Mouse (Mus musculus) intestine, embryonic 14.5 days (tissue): ENCODE data around the gene Slc30a2. TPM values are rescaled to one million over a fixed set of nuclear protein-coding genes. Genes with fewer than 3 reads are reported as not detected.
A peak's percentile ranks its signal among the peaks of the same experiment; 100 is the strongest.
"Not testable (repeated sequence)": the region's sequence is repeated elsewhere in the genome, so short reads cannot be mapped to it uniquely, and the experiment has no call there.

Experiments
- ATAC-seq: fragments of 200-750 bp; cut with Nextera tagmentation; replicated peaks from 2 replicates; pipeline ENCODE4 v1.8.0; 2017; ENCODE audit warnings: low read depth, moderate number of reproducible peaks, moderate TSS enrichment, moderate library complexity; ENCODE audit not compliant: low FRiP score, low TSS enrichment
- DNase-seq: peaks from one replicate; pipeline ENCODE4 v3.0.0-alpha.2; 2018; ENCODE audit warnings: low spot score
- H3K27ac ChIP-seq: fragments of 300-500 bp; sonication (generic); 2 replicates; pipeline ENCODE4 v1.5.1; 2014; ENCODE audit warnings: low read depth, mild to moderate bottlenecking, control low read depth
- H3K27me3 ChIP-seq: fragments of 300-500 bp; sonication (generic); replicated peaks from 2 replicates; pipeline ENCODE4 v1.6.1; 2014; ENCODE audit warnings: low read length, control low read depth; ENCODE audit not compliant: control insufficient read depth, insufficient read depth
- H3K36me3 ChIP-seq: fragments of 300-500 bp; sonication (generic); 2 replicates; pipeline ENCODE4 v1.6.1; 2014; ENCODE audit warnings: low read length, control low read depth; ENCODE audit not compliant: control insufficient read depth, insufficient read depth
- H3K4me1 ChIP-seq: fragments of 300-500 bp; sonication (generic); replicated peaks from 2 replicates; pipeline ENCODE4 v1.6.1; 2014; ENCODE audit warnings: low read length, control low read depth, mixed read lengths; ENCODE audit not compliant: control insufficient read depth, insufficient read depth
- H3K4me2 ChIP-seq: fragments of 300-500 bp; sonication (generic); 2 replicates; pipeline ENCODE4 v1.6.1; 2014; ENCODE audit warnings: low read length
- H3K4me3 ChIP-seq: fragments of 300-500 bp; sonication (generic); 2 replicates; pipeline ENCODE4 v1.5.1; 2014; ENCODE audit warnings: low read depth, low read length, control low read depth, mixed read lengths
- H3K9ac ChIP-seq: fragments of 300-500 bp; sonication (generic); 2 replicates; pipeline ENCODE4 v1.6.1; 2014; ENCODE audit warnings: mild to moderate bottlenecking, low read length
- H3K9me3 ChIP-seq: fragments of 300-500 bp; sonication (generic); 2 replicates; pipeline ENCODE4 v1.6.1; 2016; ENCODE audit warnings: low read length, control low read depth; ENCODE audit not compliant: control insufficient read depth
- WGBS: fragments of 180-500 bp; shearing (Covaris S2); extraction: QIAGEN DNeasy Blood & Tissue Kit; methylation state at CpG from one replicate; pipeline ENCODE4 v1.1.7; 2014; 5-methylcytosine and 5-hydroxymethylcytosine counted together
- polyA plus RNA-seq: library from polyadenylated mRNA; unstranded; fragments of >200 nt; fragmentation: Nextera tagmentation; extraction: Ambion mirVana; gene quantifications from 2 replicates; pipeline ENCODE4 v1.2.1, GENCODE M21; 2014

The Slc30a2 gene
- polyA plus RNA-seq, 1 experiment from 2014 or later, result 0.26 TPM

DNA sequence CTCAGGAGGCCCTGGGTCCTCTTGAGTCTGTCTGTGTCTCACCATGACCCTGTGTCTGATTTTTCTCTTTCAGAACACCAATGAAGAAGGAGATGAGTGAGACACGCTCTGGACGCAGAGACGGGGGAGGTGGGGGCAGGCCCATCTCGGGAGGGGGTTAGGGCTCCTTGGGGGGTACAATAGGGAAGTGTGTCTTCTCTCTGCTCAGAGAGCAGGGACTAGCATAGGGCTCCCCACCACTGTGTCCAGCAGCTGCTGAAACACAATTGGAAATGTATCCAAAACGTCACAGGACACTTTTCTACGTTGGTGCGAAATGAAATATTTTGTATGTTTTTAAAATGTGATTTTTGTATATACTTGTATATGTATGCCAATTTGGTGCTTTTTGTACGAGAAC, 14.1 kb upstream of the Slc30a2 start:
- H3K4me2 ChIP-seq, result no peak overlapping the region
- no peak for ATAC-seq
- no peaks in the 10 kb centered on the region; the same call in 1 of the 2 replicates for H3K4me1 ChIP-seq
- H3K27ac ChIP-seq, result no peak overlapping the region
- no peak overlapping the region for H3K9ac ChIP-seq
- H3K4me3 ChIP-seq, result no peak overlapping the region
- no peaks in the 10 kb centered on the region for H3K36me3 ChIP-seq
- 85% methylated on average over 8 of the region's 8 CpGs for WGBS
- DNase-seq, result no peak
- no peaks in the 10 kb centered on the region for H3K9me3 ChIP-seq
- H3K27me3 ChIP-seq, result no peaks in the 10 kb centered on the region

DNA sequence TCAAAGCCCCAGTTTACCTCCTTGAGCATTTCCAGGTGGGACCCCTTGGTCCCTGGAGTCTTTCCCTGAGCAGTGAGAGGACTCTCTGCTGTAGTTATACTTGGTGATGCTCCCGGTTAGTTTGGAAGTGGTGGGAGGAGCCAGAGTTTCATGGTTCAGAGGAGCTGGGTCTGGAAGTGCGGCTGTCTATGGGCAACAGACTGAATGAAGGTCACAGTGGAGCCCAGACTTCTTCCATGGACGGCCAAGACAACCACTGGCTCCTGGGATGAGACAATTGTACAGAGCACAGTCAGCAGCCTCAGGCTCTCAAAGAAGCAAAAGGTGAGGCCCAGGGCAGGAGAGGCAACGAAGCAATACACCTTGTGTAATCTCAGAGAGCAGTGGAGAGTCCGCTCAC, 12.7 kb upstream of the Slc30a2 start:
- no peak overlapping the region for H3K27ac ChIP-seq
- no peaks in the 10 kb centered on the region for H3K4me1 ChIP-seq
- H3K4me2 ChIP-seq, result no peak overlapping the region

DNA sequence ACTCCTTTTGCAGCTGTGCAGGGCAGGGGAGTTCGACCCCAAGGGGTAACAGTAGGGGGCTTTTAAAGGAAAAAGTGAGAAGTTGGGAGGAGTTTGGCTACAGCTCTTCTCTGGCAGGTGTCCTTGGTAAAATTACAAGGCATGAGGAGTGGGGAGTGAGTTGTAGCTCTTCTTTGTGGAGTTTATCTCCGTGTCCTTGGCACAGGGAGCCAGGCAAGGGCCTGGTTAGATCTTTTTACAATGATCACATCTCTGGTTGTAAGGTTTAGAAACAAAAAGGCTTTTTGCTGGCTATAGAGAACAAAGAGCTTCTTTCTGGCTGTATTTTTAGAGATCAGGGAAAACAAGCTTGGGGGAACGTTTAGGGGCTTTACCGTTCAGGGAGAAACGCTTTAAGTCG, 1.8 kb upstream of the Slc30a2 start:
- H3K36me3 ChIP-seq, H3K27ac ChIP-seq, H3K4me3 ChIP-seq, ATAC-seq, H3K4me2 ChIP-seq, DNase-seq, H3K9me3 ChIP-seq, H3K9ac ChIP-seq: not testable (repeated sequence)
- H3K4me1 ChIP-seq, result peaks cover 11% of the 10 kb centered on the region; the same call in 1 of the 2 replicates
- 78% methylated on average over 6 of the region's 6 CpGs for WGBS
- H3K27me3 ChIP-seq, result peaks cover 44% of the 10 kb centered on the region

More for the DNA sequence above, 12.7 kb upstream of the Slc30a2 start:
- Histone ChIP-seq H3K9ac (no peak overlapping the region), H3K27me3 (no peaks in the 10 kb centered on the region), H3K4me3 (no peak overlapping the region), H3K9me3 (no peaks in the 10 kb centered on the region), H3K36me3 (no peaks in the 10 kb centered on the region)
- no peak for DNase-seq
- 68% methylated on average over 5 of the region's 5 CpGs for WGBS
- no peak for ATAC-seq

DNA sequence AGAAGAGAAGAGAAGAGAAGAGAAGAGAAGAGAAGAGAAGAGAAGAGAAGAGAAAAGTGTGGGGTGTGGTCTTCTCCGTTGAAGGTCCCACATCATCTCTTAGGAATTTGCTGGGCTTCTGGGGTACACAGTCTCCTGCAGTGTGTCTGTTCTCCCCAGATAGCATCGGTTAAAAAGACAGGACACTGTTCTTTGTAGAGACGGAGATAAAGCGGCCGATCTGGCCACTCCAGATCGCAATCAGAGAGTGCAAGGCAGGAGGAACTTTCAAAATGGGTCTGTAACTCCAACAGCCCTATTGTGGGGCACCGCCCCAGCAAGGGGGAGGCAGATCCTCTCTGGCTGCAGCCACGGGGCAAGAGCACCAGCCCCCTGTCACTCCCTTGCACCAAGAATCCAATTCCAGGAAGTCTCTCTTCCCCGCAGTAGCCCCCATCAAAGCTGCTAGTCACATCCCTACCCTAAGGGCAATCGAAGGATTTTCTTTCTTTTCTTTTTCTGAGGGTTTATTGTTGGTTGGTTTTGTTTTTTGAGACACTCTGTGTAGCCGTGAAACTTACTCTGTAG, 685 bp upstream of the Slc30a2 start:
- no peak for ATAC-seq
- H3K4me2 ChIP-seq, result no peak overlapping the region
- H3K9ac ChIP-seq, result no peak overlapping the region
- DNase-seq, result no peak
- H3K9me3 ChIP-seq, result no peaks in the 10 kb centered on the region
- H3K27me3 ChIP-seq, result peaks cover 44% of the 10 kb centered on the region
- no peak overlapping the region for H3K27ac ChIP-seq
- 33% methylated on average over 11 of the region's 11 CpGs for WGBS
- H3K36me3 ChIP-seq, result no peaks in the 10 kb centered on the region
- H3K4me1 ChIP-seq, result peaks cover 11% of the 10 kb centered on the region; the same call in 1 of the 2 replicates
- peak overlapping the region; percentile 29; the same call in 1 of the 2 replicates for H3K4me3 ChIP-seq

DNA sequence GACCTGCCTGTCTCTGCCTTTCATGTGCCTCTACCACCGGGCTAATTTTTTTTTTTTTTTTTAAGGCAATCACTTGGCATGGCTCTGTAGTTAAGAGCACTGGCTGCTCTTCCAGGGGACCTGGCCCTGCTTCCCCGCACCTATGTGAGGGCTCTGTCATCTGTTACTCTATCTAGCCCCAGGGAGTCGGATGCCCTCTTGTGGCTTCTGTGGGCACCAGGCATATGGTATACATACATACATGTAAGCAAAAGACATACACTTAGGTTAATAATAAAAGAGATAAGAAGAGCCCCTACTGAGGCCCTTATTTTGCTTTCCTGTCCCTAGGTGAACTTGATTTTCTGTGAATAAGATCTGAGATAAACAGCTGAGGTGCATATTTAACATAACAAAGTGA, 1.6 kb downstream of the Slc30a2 start:
- H3K27me3 ChIP-seq, result peaks cover 44% of the 10 kb centered on the region
- ATAC-seq, result no peak

DNA sequence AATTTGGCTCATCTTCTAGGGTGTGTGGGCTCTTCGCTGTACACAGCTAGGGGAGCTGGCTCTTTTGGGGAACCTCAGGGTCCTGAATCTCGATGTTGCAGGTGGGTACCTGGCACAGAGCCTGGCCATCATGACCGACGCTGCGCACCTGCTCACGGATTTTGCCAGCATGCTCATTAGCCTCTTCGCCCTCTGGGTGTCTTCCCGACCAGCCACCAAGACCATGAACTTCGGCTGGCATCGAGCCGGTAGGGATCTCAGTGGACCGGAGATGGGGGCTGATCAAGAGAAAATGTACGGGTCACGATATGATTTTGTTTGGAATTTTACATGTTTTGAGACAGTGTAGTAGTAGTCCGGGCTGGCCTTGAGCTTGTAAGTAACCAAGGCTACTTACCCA, 2.8 kb downstream of the Slc30a2 start:
- H3K4me3 ChIP-seq, result no peak overlapping the region
- no peak for DNase-seq
- H3K27me3 ChIP-seq, result peaks cover 44% of the 10 kb centered on the region
- no peak overlapping the region for H3K9ac ChIP-seq
- no peak overlapping the region for H3K27ac ChIP-seq
- no peak overlapping the region for H3K4me2 ChIP-seq
- 90% methylated on average over 15 of the region's 15 CpGs for WGBS
- no peaks in the 10 kb centered on the region for H3K9me3 ChIP-seq
- H3K4me1 ChIP-seq, result peaks cover 11% of the 10 kb centered on the region; the same call in 1 of the 2 replicates
- no peaks in the 10 kb centered on the region for H3K36me3 ChIP-seq
- ATAC-seq, result no peak

More for the DNA sequence above, 1.6 kb downstream of the Slc30a2 start:
- Histone ChIP-seq H3K4me1 (peaks cover 11% of the 10 kb centered on the region; the same call in 1 of the 2 replicates), H3K36me3 (no peaks in the 10 kb centered on the region), H3K9me3 (no peaks in the 10 kb centered on the region), H3K4me3 (no peak overlapping the region), H3K9ac (no peak overlapping the region), H3K27ac (no peak overlapping the region), H3K4me2 (no peak overlapping the region)
- DNase-seq, result no peak
- 38% methylated on average over 3 of the region's 3 CpGs for WGBS

DNA sequence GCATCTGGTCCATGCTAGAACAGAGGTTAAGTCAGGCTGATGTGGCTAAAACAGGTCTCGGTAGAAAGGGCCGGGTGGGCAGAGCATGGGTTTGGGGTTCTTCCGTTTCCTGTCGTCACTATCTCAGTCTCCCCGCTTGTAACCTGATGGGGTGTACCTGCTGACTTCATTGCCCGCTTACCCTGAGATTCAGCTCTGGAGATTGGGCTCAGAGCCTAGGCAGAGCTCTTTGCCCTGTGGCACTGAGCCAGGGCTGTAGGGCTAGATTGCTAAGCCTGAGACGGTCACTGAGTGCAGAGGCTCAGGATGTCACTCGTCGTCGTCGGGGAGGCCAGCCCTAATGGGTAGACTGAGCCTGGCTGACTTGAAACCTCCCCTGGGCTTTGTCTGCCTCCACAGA, 5.1 kb downstream of the Slc30a2 start:
- Histone ChIP-seq H3K4me2 (no peak overlapping the region), H3K4me1 (peaks cover 15% of the 10 kb centered on the region), H3K9ac (no peak overlapping the region), H3K36me3 (no peaks in the 10 kb centered on the region), H3K27ac (no peak overlapping the region), H3K9me3 (no peaks in the 10 kb centered on the region), H3K27me3 (peaks cover 25% of the 10 kb centered on the region), H3K4me3 (no peak overlapping the region)
- ATAC-seq (no peak), DNase-seq (no peak)
- WGBS, result 81% methylated on average over 11 of the region's 11 CpGs

DNA sequence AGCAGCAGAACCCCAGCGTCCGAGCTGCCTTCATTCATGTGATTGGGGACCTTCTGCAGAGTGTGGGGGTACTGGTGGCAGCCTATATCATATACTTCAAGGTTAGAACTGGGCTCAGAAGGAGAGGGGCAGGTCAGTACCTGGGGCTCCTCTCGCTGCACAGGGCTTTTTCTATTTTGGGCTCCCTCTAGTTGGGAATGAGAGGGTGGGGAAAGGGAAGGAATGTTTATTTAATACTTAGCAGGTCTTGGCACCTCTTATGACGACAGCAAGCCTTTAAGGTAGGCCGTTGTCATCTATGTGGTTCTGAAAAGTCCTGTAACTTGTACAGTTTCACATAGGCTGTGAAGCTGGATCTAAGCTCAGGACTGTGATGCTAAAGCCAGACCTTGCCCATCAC, 5.6 kb downstream of the Slc30a2 start:
- 82% methylated on average over 5 of the region's 5 CpGs for WGBS
- no peak for ATAC-seq
- no peak overlapping the region for H3K9ac ChIP-seq
- H3K27me3 ChIP-seq, result peaks cover 21% of the 10 kb centered on the region
- H3K27ac ChIP-seq, result no peak overlapping the region
- H3K9me3 ChIP-seq, result no peaks in the 10 kb centered on the region
- peaks cover 13% of the 10 kb centered on the region for H3K4me1 ChIP-seq
- no peaks in the 10 kb centered on the region for H3K36me3 ChIP-seq
- no peak overlapping the region for H3K4me3 ChIP-seq
- DNase-seq, result no peak
- no peak overlapping the region for H3K4me2 ChIP-seq

DNA sequence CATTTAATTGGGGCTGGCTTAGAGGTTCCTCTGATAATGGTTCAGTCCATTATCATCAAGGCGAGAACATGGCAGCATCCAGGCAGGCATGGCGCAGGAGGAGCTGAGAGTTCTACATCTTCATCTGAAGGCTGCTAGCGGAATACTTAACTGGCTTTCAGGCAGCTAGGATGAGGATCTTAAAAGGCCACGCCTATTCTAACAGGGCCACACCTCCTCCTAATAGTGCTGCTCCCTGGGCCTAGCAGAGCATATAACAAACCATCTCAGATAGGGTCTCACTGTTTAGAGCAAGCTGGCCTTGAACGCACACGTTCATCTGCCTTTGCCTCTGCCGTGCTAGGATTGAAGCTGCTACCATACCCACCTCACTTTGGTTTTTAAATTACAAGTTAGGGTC, 6.8 kb downstream of the Slc30a2 start:
- Histone ChIP-seq H3K9ac (no peak overlapping the region), H3K4me2 (no peak overlapping the region), H3K9me3 (no peaks in the 10 kb centered on the region), H3K27ac (no peak overlapping the region), H3K4me3 (no peak overlapping the region), H3K27me3 (peaks cover 8% of the 10 kb centered on the region), H3K36me3 (no peaks in the 10 kb centered on the region), H3K4me1 (peaks cover 13% of the 10 kb centered on the region)
- 90% methylated on average over 7 of the region's 7 CpGs for WGBS
- ATAC-seq (no peak), DNase-seq (no peak)
